Mouse (Mus musculus) left cerebral cortex, adult 11 months (tissue): ENCODE data around the gene Cdh16.

ENCODE experiments used
- DNase-seq: peaks from one replicate; pipeline ENCODE4 v3.0.0; 2022; ENCODE audit warnings: low spot score

Gene Cdh16

GRCm38 (mm10) chr8:104570436-104571343 is 53.5 kb downstream of the Cdh16 start:
- DNase-seq: peak; percentile 66

- DNase-seq: no peak
Observed at GRCm38 (mm10) chr8:104569559-104569958, 54.6 kb downstream of the Cdh16 start.

- no peak for DNase-seq
Observed at GRCm38 (mm10) chr8:104565457-104565798, 58.8 kb downstream of the Cdh16 start.

GRCm38 (mm10) chr8:104564633-104565456 is 59.4 kb downstream of the Cdh16 start:
- peak; percentile 82 for DNase-seq

- no peak for DNase-seq
Observed at GRCm38 (mm10) chr8:104560731-104561130, 63.5 kb downstream of the Cdh16 start.

GRCm38 (mm10) chr8:104557226-104557625 is 67.0 kb downstream of the Cdh16 start:
- DNase-seq: no peak

GRCm38 (mm10) chr8:104555191-104555590 is 69.0 kb downstream of the Cdh16 start:
- DNase-seq: no peak
